Mouse (Mus musculus): ENCODE results near the gene Rhbdf2. TPM values are rescaled to one million over a fixed set of nuclear protein-coding genes. Genes with fewer than 3 reads are reported as not detected.
"Not testable (repeated sequence)": the region's sequence is repeated elsewhere in the genome, so short reads cannot be mapped to it uniquely, and the experiment has no call there.

Rhbdf2 gene
- polyA plus RNA-seq, 1 experiment, result 22.9 TPM

- no peak overlapping the region for H3K4me3 ChIP-seq (replicated peaks)
- peaks cover 46% of the 10 kb centered on the region for H3K27me3 ChIP-seq (replicated peaks)
- peaks cover 79% of the 10 kb centered on the region for H3K4me1 ChIP-seq
- H3K9me3 ChIP-seq, result no peaks in the 10 kb centered on the region
- TF ChIP-seq GATA1 (IDR thresholded peaks at IDR 0.05; ENCODE audit: borderline replicate concordance, low read length) (no peak), FLI1 (IDR thresholded peaks at IDR 0.05; ENCODE audit: low read length) (no peak)
- H3K36me3 ChIP-seq (replicated peaks; ENCODE audit: low read length), result peaks cover 23% of the 10 kb centered on the region
These were observed 43.1 kb upstream of the Rhbdf2 start for GRCm38 (mm10) chr11:116669787-116670365.

DNA sequence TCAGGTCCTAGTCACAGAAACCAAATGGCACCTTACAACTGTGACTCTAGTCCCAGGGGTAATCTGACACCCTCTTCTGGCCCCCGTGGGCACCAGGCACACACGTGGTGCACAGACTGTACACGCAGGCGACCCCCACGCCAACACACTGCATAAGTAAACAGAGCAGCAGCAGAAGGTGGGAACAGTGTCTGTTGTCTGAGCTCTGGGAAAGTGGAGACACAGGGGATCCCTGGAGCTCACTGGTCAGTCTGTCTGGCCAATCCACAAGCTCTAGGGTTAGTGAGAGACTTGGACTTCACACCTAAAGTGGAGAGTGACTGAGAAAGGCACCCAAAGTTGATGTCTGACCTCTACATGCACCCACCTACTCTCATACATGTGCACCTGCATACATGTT lies 42.5 kb upstream of the Rhbdf2 start:
- no peaks in the 10 kb centered on the region for H3K9me3 ChIP-seq
- H3K4me1 ChIP-seq, result peaks cover 77% of the 10 kb centered on the region
- peaks cover 50% of the 10 kb centered on the region for H3K27me3 ChIP-seq (replicated peaks)
- peaks cover 17% of the 10 kb centered on the region for H3K36me3 ChIP-seq (replicated peaks; ENCODE audit: low read length)
- TF ChIP-seq GATA1 (IDR thresholded peaks at IDR 0.05; ENCODE audit: borderline replicate concordance, low read length) (no peak), FLI1 (IDR thresholded peaks at IDR 0.05; ENCODE audit: low read length) (no peak)
- no peak overlapping the region for H3K4me3 ChIP-seq (replicated peaks)

DNA sequence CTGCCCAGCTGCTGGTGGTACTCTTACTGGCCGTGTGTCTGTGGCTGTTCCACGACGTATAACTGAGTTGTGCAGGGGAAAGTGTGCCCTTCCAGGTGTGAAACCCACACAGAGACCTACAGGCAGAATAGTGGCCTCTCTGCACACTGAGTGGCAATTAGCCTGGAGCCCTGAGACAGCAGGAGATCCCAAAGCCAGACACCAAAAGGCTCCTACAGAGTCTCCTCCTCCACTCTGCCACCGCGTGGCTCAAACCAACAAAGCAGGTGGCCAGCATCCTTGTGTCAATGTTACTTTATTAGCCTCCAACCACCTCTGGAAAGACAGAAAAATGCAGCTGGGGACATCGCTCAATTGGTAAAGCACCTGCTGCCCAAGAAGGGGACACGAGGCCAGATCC lies 42.0 kb upstream of the Rhbdf2 start:
- peaks cover 77% of the 10 kb centered on the region for H3K4me1 ChIP-seq
- no peaks in the 10 kb centered on the region for H3K9me3 ChIP-seq
- TF ChIP-seq GATA1 (IDR thresholded peaks at IDR 0.05; ENCODE audit: borderline replicate concordance, low read length) (no peak), FLI1 (IDR thresholded peaks at IDR 0.05; ENCODE audit: low read length) (no peak)
- H3K4me3 ChIP-seq (replicated peaks), result no peak overlapping the region
- H3K36me3 ChIP-seq (replicated peaks; ENCODE audit: low read length), result peaks cover 12% of the 10 kb centered on the region
- peaks cover 54% of the 10 kb centered on the region for H3K27me3 ChIP-seq (replicated peaks)

DNA sequence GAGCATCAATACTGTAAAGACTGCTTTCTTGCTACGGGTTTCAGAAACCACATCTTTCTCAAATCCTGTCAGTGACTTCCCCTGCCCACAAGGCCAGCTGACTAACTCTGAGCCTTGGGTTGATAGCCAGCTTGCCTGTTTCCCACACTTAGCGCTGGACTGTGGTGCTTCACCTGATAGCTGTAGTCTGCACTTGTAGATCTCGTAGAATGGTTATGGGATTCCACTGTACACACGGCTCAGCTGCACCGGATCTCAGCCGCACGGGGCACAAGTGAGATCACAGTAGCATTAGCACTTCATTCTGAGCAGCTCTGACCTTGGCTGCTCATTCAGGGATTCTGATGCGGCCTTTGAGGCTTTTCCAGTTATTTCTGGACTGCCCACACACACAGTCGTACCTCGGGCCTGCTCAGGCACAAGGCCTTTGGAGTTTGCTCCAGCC lies 41.6 kb upstream of the Rhbdf2 start:
- peaks cover 76% of the 10 kb centered on the region for H3K4me1 ChIP-seq
- peaks cover 59% of the 10 kb centered on the region for H3K27me3 ChIP-seq (replicated peaks)
- peaks cover 8% of the 10 kb centered on the region for H3K36me3 ChIP-seq (replicated peaks; ENCODE audit: low read length)
- H3K9me3 ChIP-seq, result no peaks in the 10 kb centered on the region
- no peak for TF ChIP-seq FLI1 (IDR thresholded peaks at IDR 0.05; ENCODE audit: low read length)
- no peak for TF ChIP-seq GATA1 (IDR thresholded peaks at IDR 0.05; ENCODE audit: borderline replicate concordance, low read length)
- peak overlapping the region; percentile 21 for H3K4me3 ChIP-seq (replicated peaks)

- Histone ChIP-seq H3K27me3 (replicated peaks) (peaks cover 64% of the 10 kb centered on the region), H3K4me1 (peaks cover 75% of the 10 kb centered on the region), H3K9me3 (no peaks in the 10 kb centered on the region), H3K36me3 (replicated peaks; ENCODE audit: low read length) (peaks cover 3% of the 10 kb centered on the region), H3K4me3 (replicated peaks) (no peak overlapping the region)
- TF ChIP-seq GATA1 (IDR thresholded peaks at IDR 0.05; ENCODE audit: borderline replicate concordance, low read length), result no peak
- TF ChIP-seq FLI1 (IDR thresholded peaks at IDR 0.05; ENCODE audit: low read length), result no peak
These were observed 41.1 kb upstream of the Rhbdf2 start for GRCm38 (mm10) chr11:116667930-116668329.

DNA sequence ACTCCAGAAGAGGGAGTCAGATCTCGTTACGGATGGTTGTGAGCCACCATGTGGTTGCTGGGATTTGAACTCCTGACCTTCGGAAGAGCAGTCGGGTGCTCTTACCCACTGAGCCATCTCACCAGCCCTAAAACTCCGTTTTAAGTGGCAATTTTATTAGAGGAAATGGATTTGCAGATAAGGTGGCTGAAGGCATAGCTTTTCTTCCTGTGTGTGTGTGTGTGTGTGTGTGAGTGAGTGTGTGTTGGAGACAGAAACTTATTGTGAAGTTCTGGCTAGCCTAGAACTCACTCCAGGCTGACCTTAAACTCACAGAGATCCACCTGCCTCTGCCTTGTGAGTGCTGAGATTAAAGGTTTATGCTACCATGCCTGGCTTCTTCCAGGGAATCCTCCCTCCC lies 40.2 kb upstream of the Rhbdf2 start:
- H3K4me3 ChIP-seq (replicated peaks); H3K9me3 ChIP-seq; H3K36me3 ChIP-seq (replicated peaks; ENCODE audit: low read length): not testable (repeated sequence)
- Histone ChIP-seq H3K4me1 (peaks cover 69% of the 10 kb centered on the region), H3K27me3 (replicated peaks) (peaks cover 73% of the 10 kb centered on the region)

GRCm38 (mm10) chr11:116666566-116666965 lies 39.7 kb upstream of the Rhbdf2 start:
- TF ChIP-seq GATA1 (IDR thresholded peaks at IDR 0.05; ENCODE audit: borderline replicate concordance, low read length), result no peak
- no peak for TF ChIP-seq FLI1 (IDR thresholded peaks at IDR 0.05; ENCODE audit: low read length)
- Histone ChIP-seq H3K4me3 (replicated peaks) (no peak overlapping the region), H3K36me3 (replicated peaks; ENCODE audit: low read length) (no peaks in the 10 kb centered on the region), H3K27me3 (replicated peaks) (peaks cover 77% of the 10 kb centered on the region), H3K4me1 (peaks cover 72% of the 10 kb centered on the region), H3K9me3 (no peaks in the 10 kb centered on the region)

GRCm38 (mm10) chr11:116665289-116665688 lies 38.5 kb upstream of the Rhbdf2 start:
- Histone ChIP-seq H3K4me3 (replicated peaks) (no peak overlapping the region), H3K9me3 (no peaks in the 10 kb centered on the region), H3K36me3 (replicated peaks; ENCODE audit: low read length) (no peaks in the 10 kb centered on the region), H3K27me3 (replicated peaks) (peaks cover 85% of the 10 kb centered on the region), H3K4me1 (peaks cover 74% of the 10 kb centered on the region)
- TF ChIP-seq FLI1 (IDR thresholded peaks at IDR 0.05; ENCODE audit: low read length), result no peak

DNA sequence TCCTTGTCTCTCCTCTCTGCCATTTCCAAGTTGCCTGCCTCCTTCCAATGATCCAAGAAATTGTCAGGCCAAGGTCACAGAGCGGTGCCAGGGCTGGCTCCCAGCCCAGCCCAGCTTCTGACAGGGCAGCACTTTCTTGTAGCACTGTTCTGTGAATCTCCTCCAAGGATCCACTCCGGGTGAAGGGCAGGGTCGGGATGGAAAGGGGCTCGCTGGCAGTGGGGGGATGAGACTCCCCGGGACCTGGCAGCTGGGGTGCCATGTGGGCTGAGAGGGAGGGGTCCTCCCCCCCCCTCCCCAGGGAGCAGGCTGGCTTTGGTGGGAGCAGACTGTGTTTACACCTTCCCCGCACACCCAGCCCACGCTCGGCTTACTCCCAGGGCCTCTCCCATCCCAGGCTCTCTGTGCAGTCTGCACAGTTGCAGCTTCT lies 35.1 kb upstream of the Rhbdf2 start:
- TF ChIP-seq FLI1 (IDR thresholded peaks at IDR 0.05; ENCODE audit: low read length), result no peak
- no peak for TF ChIP-seq GATA1 (IDR thresholded peaks at IDR 0.05; ENCODE audit: borderline replicate concordance, low read length)
- Histone ChIP-seq H3K36me3 (replicated peaks; ENCODE audit: low read length) (no peaks in the 10 kb centered on the region), H3K27me3 (replicated peaks) (peaks cover 90% of the 10 kb centered on the region), H3K9me3 (no peaks in the 10 kb centered on the region), H3K4me3 (replicated peaks) (no peak overlapping the region), H3K4me1 (peaks cover 64% of the 10 kb centered on the region)

DNA sequence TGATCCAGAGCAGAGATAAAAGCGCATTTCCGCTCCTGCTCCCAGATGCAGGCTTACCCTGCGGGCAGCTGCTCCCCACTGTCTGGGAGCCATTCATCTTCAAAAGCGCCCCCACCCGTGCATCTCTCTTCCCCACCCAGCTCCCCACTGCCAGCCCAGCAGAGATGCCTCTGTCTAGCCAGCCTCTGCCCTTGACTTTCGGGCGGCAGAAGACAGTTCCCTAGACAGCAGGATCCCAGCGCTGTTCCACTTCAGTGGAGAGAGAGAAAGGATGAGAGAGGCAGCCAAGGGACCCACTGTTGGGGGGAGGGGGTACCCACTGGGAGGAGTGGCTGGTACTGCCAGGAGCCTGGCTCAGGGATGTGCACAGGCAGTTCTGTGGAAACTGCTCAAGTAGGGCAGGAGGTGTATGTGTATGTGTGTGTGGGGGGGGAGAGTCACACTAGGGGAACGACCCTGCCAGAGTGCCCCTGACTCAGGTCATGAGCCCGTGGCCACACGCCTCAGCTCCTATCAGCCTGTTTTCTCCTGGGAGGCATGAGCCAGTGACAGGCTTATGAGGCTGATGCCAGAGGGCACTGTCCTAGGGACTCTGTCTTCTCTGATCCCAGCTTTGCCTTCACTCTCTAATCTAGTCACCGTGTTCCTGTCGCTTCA lies 34.6 kb upstream of the Rhbdf2 start:
- H3K4me1 ChIP-seq, result peaks cover 63% of the 10 kb centered on the region
- peak overlapping the region; percentile 46 for H3K4me3 ChIP-seq (replicated peaks)
- H3K27me3 ChIP-seq (replicated peaks), result peaks cover 93% of the 10 kb centered on the region

More for the DNA sequence above, 34.6 kb upstream of the Rhbdf2 start:
- Histone ChIP-seq H3K36me3 (replicated peaks; ENCODE audit: low read length) (no peaks in the 10 kb centered on the region), H3K9me3 (no peaks in the 10 kb centered on the region)
- TF ChIP-seq FLI1 (IDR thresholded peaks at IDR 0.05; ENCODE audit: low read length), result no peak
- no peak for TF ChIP-seq GATA1 (IDR thresholded peaks at IDR 0.05; ENCODE audit: borderline replicate concordance, low read length)

Measured in megakaryocyte, embryonic 14.5 days (primary cell).